Mouse (Mus musculus) frontal cortex, postnatal 10 days (tissue): Measurements from ENCODE around the gene Adam22.
"Not testable (repeated sequence)": the region's sequence is repeated elsewhere in the genome, so short reads cannot be mapped to it uniquely, and the experiment has no call there.

Experiments used
- DNase-seq, 2 experiments: peaks; one replicate each; pipeline ENCODE4 v3.0.0; 2022; ENCODE audit warnings: low spot score in 2 of 2, mixed read lengths in 1 of 2

Adam22 gene

GRCm38 (mm10) chr5:8327645-8328269 is 40.2 kb downstream of the Adam22 start:
- no peak for DNase-seq

- no peak for DNase-seq
Observed at GRCm38 (mm10) chr5:8326671-8327070, 41.3 kb downstream of the Adam22 start.

GRCm38 (mm10) chr5:8312324-8312723 is 55.6 kb downstream of the Adam22 start:
- DNase-seq = no peak

DNA sequence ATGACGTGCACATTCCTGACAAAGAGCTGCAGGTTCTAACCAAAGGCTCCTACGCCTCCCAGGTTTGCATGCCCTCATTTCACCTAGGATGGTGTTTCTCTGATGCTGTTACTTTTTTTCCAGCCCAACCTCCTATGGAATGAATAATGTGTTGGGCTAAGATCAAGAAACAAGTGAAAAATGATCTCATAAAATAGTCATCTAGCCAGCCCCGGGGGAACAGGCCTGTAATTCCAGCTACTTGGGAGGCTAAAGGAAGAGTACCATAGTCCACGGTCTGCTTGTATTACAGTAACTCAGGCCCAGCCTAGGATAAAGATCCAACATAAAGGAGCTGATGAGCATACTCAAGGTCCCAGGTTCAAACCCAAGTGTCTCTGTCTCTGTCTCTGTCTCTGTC is 57.1 kb downstream of the Adam22 start:
- no peak for DNase-seq

GRCm38 (mm10) chr5:8297719-8298419 is 70.1 kb downstream of the Adam22 start:
- no peak for DNase-seq

- DNase-seq = no peak
Observed at GRCm38 (mm10) chr5:8293287-8293686, 74.7 kb downstream of the Adam22 start.

GRCm38 (mm10) chr5:8291496-8291895 is 76.5 kb downstream of the Adam22 start:
- DNase-seq = no peak

- DNase-seq = no peak
Observed at GRCm38 (mm10) chr5:8289678-8290614, 78.0 kb downstream of the Adam22 start.

DNA sequence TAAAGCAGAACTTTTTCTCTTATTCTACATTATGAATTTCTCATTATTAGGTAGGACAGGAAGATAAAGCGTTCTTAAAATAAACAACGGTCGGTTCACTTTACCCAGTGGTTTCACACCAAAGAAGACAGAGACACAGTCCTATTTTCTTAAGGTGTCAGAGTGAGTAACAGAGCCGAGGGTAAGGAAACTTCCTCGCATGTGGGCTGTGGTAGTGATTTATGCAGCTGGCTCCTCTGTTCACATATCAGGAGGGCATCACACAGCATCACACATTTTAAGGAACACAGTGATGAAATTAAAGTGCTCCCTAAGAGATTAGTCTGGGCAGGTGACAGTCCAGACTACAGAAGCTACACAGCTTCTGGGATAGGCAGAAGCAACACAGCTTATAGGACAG is 83.8 kb downstream of the Adam22 start:
- no peak for DNase-seq

DNA sequence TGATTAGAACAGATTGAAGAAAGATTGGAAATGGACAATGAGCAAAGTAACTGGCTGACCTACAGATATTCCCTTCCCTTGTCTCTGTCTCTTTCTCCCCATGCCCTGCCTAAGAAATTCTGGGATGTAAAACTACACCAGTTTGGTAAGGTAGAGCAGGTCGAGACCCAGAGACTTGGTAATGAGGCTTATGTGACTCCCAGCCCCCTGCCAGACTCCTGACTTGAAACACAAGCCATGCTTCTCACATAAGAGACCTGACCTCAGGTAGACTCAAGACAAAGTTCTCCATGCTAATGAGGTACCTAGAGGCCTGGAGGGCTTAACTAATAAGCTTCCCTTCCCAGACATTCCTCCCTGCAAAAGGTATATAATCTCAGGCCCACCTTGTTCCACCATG is 91.8 kb downstream of the Adam22 start:
- DNase-seq = no peak

DNA sequence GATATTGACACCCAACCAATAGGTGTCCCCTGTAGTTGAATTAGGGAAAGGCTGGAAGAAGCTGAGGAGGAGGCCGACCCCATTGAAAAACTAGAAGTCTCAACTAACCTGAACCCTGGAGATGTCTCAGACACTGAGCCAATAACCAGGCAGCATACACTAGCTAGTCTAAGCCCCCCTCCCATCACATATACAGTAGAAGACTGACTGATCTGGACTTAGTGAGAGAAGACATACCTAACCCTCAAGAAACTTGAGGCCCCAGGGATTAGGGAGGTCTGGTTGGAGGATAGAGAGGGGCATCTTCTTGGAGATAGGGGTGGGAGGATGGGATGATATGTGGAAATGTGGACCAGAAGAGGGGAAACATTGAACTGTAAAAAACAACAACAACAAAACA is 110.6 kb downstream of the Adam22 start:
- no peak for DNase-seq

GRCm38 (mm10) chr5:8256487-8256886 is 111.5 kb downstream of the Adam22 start:
- DNase-seq = no peak

- no peak for DNase-seq
Observed at GRCm38 (mm10) chr5:8244696-8245095, 123.3 kb downstream of the Adam22 start.

DNA sequence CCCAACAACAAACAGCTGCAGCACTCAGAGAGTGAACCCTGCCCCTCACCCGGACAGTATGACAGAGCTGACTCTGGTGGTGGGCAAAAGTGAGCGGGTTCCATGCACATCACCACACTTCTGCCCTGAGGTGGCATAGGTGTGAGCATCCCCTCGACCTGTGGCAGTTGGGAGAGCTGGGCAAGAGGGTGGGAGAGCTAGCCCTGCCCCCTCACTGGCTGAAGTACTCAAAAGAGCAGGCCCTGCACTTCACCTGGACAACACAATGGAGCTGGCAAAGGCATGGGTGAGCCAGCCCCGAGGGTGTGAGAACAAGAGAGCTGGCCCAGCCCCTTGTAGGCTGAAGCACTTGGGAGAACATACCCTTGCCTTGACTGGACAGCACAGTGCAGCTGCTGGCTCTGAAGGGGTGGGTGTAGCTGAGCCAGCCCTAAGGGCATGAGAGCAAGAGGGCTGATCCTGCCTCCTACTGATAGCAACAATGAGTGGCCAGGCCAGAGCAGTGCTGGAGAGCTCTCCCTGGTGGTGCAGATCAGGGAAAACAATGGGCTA is 124.8 kb downstream of the Adam22 start:
- DNase-seq = no peak

GRCm38 (mm10) chr5:8242660-8243059 is 125.3 kb downstream of the Adam22 start:
- DNase-seq = no peak

DNA sequence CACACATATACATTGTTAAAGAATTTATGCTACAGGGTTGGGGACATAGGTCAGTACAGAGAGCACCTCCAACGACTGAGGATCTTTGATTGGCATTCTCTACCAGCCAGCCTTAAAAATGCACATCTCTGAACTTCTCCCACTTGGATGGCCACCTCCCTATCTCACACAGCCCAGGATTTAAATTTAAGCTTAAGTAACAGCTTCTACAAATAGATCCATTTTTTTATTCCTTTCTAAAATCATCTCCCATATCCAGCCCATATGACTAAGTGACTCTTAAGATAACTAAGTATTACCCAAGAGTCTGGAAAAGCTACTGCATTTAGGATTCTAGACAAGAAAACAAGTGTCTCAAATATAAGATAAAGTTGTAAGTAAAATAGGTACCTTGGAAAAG is 140.9 kb downstream of the Adam22 start:
- DNase-seq = no peak

- DNase-seq = no peak
Observed at GRCm38 (mm10) chr5:8224321-8224705, 143.6 kb downstream of the Adam22 start.

GRCm38 (mm10) chr5:8223597-8224320 is 144.2 kb downstream of the Adam22 start:
- DNase-seq = no peak

DNA sequence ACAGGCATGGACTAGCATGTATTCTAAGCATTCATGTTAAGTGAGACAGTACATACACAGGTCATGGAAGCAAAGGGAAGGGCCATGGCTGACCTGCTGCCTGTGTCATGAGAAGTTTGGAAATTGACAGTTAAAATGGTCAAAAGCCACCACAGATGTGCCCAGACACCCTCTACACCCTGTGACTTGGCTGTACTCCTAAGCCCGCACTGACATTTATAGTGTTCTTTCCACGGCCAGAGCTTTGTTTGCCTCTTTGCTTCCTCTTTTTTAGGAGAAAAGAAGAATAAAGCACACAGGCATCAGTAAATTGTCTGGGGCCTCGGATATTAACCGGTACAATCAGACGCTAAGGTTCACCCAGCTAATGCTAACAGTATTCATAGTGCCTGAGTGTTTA is 146.3 kb downstream of the Adam22 start:
- no peak for DNase-seq

DNA sequence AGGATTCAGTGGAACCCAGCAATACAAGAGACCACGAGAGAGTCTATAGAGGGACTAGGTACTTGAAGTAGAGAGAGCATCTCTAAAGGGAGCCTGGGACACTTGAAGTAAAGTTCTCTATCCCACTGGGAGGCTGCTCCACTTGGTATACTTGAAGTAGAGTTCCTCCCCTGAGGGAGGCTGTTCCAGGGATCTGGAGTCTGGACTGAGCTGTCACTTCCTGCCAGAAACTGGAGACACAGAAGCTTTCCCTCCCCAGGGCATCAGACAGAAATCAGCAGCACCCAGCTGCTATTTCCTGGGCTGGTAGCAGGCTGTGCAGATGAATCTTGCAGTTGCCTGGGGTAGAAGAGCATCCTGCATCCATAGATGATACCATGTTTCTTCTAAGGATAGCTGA is 152.1 kb downstream of the Adam22 start:
- DNase-seq = no peak

GRCm38 (mm10) chr5:8184992-8185391 is 183.0 kb downstream of the Adam22 start:
- DNase-seq = not testable (repeated sequence)

DNA sequence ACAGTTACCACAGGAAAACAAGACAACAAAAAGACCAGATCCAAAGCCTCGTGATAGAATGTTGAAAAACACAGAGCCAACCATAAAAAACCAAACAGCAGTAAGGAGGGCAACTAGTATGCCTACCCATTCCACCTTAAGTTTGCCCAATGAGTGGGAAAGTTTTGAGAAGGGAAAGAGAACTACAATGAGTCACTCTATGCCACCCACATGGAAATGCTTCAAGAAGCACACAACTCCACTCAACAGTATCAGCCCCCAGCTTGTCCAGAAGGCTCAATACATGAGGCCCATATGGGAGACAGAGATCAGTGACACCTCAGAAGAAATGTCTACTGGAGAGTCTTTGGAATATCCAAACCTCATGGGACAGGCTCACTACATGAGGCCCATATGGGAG is 187.3 kb downstream of the Adam22 start:
- DNase-seq = no peak
